Mouse (Mus musculus): Measurements from ENCODE around the gene Mfn2. TPM values are rescaled to one million over a fixed set of nuclear protein-coding genes. Genes with fewer than 3 reads are reported as not detected.
A peak's percentile ranks its signal among the peaks of the same experiment; 100 is the strongest.

Gene Mfn2
- total RNA-seq, 2 experiments from 2014 or later = 150 to 219 TPM

DNA sequence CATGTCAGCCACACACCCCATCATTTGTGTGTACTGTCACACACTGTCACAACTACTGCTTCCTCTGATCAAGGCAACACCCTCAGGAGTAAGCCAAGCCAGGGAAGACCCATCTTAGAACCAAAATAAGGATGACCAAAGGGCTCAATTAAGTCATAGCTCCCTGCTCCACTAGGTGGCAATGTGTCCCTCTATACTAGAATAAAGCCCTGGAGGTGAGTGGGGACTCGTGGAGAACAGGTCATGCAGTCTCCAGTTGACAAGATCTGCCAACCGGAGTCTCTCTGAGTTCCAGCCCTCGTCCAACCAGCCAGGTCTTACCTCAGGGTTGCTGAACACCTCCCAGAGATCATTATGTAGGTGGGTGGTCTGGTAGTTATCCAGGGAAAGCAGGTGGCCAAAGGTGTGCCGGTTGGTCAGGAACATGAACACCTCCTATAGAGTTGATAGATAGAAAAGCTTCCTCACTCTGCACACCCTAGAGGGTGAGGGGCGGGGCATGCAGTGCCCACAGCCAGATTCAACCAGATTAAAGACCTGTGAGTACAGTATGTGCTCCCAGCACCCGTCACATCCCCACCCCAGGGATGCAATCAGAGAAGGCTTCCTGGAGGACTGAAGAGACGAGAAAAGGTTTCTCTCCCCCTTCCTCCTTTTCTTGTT, 14.1 kb upstream of the Mfn2 start:
- DNase-seq = peak; percentile 45 to 72

DNA sequence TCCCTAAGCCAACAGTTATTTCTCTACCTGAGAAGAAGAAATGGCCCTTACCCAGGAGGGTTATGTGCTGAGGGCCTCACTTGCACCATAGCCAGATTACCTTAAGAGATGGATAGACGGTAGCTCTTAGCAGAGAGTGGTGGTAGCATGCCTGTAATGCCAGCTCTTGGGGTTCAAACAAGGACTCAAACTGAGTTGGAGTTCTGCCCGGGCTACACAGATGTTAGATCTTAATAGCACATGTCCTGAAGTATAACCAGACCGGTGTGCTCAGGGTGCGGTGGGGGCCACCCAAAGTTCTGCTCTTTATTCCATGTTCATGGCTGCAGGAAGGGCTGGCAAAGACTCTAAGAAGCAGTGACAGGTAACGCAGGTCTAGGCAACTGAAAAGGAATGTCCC, 5.0 kb upstream of the Mfn2 start:
- DNase-seq = no peak

DNA sequence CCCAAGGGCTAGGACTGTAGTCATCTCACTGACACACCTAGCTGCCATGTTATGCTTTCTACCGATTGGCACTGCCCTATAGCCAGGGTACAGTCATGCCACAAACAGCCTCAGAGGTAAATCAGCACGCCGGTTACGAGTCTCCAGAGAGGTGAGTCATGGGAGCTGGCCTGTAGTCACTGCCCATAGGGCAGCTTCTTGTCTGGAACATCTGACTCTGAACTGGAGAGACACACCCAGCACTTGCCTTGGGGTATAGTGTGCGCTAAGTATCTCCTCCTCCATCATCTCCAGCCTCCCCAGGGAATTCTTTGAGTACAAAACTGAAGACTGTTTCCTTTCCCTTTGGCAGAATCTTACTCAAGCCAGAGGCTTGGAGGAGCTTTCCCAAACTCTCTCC, 1.7 kb upstream of the Mfn2 start:
- DNase-seq = peak; percentile 53 to 56

DNA sequence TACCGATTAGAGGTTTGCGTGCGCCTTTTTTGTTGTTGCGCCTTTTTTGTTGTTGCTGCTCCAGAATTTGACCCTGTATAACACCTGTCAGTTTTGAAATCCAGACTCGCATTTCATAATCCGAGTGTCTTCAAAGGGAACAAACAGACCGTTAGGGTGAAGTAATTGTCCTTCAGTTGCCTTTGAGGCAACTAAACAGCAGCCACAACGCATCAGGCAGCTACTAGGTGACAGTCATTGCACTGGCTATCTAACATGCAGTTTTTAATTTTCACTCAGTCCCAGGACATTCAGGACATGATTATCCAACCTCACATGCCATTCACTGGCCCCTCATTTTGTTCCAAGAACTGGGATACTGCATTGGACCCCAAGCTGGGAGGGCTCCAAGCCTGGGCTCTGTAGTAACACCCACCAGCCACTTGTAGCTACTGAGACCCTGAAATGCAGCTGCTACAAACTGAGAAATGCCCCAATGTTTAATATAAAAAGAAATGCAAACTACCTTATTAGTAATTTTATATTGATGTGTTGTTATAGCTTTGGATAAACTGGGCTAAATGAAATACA, 671 bp upstream of the Mfn2 start:
- no peak for DNase-seq

DNA sequence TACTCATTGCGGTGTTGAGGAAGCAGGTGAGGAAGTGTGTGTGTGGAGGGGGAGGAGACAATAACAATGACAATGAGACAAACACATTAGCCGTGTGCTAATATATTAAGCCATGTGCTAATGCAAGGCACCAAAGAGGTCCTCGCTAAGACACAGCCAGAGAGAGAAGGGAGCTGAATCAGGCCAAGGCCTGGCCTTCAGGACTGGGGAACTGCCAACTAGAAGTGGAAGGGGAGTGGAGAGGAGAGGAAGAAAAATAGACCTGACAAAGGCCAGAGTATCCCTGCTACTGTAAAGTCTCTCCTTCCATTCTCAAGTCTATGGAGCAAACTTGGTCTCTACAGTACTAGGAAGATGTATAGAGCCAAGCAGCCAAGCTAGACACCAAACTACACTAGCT, 903 bp downstream of the Mfn2 start:
- DNase-seq = peak; percentile 38 to 71

DNA sequence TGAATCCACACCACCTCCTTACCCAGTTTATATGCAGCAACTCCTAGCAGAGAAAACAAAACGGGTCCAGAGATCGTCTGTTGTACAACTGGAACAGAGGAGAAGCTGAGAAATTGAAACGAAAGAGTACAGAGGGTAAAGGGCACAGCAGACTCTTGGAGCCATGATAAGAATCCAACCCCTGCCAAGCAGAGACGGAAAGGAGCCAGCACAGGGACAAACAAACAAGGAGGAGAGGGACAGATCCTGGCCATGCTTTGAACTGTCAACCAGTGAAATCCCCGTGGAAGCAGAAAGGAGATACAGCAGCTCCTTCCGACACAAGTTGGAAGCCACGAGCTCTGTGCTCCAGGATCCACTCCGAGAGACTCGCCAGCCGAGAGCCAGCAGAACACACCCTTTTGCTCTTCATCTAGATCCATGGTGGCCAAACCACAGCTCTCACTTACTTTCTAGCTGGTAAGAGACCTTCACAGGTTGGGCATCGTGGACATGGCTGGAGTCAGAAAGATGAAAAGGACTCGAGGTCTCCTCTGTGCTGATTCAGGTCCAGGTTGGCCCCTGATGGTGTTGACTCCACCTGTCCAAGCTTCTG, 1.5 kb downstream of the Mfn2 start:
- DNase-seq = no peak

DNA sequence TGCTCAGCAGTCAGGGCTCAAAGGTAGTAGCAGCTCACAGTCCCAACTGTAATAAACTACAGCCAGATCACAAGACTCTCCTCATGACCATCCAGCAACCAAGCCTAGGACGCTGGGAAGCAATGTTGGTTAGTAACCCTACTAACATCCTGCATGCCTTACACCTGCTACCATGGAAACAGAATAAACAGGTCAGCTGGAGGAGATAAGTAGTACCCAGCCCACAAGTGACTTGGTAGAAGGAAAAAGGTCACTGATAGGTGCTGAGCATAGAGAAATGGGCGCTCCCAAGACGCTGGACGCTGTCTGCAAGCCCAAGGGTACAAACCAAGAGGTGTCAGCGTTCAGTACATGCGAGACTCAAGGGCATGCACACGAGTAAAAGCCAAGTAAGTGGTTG, 4.1 kb downstream of the Mfn2 start:
- DNase-seq = no peak

DNA sequence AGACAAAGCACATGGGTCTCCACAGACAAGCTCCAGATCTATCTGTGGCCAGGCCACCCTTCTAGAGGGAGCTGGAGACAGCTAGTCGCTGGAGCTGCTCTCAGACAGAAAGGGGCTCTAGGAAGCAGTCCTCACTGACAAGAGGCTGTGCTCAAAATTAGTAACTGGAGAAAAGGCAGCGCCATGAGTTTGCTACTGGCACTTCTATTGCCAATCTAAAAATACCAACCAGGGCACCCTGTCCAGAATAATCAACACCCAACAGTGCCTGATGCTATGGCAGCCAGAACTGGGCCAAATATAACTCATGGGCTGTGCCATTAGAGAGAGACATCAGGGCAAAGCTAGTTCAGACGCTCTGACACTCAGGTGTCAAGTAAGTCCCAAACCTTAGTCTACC, 7.2 kb downstream of the Mfn2 start:
- DNase-seq = no peak

DNA sequence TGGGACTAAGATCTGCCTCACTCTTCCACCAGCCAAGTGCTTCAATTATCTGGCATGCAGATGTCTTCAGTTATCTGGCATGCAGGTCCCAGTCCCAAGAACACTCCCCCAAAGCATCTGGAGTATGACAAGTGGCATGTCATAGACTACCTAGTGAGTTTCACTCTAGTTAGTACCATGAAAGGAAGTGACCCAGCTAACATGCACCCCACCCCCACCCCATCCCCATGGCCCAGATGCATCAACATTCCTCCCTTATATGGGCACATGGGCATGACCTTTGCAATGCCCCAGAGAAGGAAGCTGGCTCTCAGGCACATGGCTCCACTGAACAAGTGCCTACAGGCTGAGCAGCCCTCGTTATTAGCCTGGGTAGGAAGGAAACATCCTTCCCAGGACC, 8.1 kb downstream of the Mfn2 start:
- no peak for DNase-seq

DNA sequence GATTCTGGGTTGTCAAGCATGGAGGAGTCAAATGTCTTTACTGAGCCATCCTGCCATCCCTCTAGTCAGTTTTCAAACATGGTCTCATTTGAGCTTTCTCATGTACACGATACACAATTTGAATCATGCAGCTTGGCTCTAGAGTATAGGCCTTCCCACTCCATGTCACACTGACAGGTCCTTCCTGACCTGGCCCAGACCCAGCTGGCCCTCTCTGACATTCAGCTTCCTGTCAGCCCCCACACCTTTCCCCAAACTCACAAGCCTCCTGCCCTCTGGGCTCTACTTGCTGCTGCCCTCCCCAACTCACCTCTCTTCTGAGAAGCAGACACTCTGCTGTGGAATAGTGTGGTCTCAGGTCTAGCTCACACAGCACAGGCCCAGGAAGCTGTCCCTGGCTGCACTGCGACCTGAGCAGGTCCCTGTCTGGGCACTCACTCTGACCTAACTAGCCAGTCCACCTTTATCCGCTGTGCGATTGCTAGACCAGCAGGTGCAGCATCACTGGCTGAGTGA, 8.6 kb downstream of the Mfn2 start:
- no peak for DNase-seq

DNA sequence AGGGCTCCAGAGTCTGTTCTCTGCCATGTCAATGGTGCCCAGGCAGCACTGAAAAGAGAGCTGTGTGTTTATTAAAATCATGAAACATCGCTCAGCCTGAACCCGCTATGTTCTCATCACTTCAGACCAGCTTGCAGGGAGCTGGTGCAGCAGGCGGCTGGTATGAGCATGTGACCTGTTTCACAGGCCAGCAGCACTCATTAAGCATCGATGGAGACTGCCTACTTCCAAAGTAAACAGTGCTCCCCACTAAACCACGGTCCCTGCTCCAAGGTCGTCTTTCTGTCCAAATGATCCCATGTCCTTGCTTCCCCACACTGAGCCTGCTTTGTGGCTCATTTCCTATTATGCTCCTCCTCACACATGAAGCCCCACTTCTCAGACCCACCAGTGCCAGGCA, 14.2 kb downstream of the Mfn2 start:
- DNase-seq = peak; percentile 44 to 52

DNA sequence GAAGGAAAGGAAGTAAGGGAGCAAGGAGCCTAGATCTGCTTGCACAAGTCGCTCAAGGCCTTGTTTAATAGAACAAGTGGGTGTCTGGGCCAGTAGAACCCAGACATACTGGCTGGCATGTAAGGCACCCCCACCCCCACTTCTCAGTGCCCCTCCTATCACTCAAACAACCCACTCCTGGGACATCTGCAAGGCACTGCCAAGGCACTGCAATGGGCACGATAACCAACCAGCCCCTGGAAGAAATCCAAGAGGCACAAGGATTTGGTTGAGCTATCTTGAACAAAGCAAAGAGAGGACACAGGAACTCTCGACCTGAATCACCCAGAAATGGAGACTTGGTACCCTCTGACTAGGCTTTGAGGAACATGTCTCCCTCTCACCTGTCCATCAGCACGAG, 16.3 kb downstream of the Mfn2 start:
- no peak for DNase-seq

DNA sequence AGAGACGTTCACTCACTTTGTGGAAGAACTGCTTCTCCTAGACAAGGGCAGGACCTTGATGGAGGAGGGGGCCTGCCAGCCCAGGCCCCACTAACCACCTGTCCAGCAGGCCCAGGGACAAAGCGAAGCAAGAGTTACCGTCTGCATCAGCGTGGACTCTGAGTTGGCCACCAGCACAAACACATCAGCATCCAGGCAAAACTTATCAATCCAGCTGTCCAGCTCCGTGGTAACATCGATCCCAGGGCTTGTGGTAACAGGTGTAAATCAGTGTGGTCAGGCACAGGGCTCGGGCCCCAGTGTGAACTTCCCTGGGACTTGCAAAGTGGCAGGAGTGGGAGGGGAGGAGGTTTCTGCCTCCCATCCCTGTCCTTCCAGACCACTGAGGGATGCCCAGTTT, 17.2 kb downstream of the Mfn2 start:
- DNase-seq = no peak

DNA sequence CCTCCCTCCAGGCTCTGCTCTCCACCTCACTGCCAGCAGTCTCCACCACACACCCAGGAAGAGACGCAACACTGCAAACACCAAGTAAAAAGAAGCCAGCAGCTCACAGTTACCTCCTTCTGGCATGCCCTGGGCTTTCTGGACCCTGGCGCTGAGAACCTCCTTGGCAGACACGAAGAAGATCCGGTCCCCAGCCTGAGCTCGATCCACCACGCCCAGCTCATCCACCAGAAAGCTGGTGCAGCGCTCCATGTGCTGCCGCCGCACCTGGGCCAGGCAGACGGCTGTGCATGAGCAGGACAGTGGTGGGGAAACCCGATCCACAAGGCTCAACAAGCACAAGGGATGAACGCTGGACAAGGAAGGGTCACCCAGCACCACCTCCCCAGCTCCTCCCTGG, 18.3 kb downstream of the Mfn2 start:
- no peak for DNase-seq

DNA sequence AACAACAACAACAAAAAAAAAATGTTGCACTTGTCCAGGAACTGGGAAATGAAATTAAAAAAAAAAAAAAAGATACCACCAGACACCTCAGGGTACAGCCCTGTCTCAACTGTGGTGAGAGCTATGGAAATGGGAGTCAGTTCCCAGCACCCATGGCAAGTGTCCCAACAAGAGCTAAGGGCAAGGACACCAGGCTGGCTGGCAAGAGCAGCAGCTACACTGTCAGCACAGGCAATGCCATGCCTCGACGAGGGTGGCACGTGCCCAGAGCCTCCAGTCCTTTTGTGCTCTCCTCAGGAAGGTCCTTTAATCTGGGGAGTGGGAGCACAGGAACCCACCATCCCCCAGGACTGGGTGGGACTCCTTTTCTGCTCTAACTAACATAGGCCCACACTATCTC, 20.4 kb downstream of the Mfn2 start:
- DNase-seq = peak; percentile 45 to 61

DNA sequence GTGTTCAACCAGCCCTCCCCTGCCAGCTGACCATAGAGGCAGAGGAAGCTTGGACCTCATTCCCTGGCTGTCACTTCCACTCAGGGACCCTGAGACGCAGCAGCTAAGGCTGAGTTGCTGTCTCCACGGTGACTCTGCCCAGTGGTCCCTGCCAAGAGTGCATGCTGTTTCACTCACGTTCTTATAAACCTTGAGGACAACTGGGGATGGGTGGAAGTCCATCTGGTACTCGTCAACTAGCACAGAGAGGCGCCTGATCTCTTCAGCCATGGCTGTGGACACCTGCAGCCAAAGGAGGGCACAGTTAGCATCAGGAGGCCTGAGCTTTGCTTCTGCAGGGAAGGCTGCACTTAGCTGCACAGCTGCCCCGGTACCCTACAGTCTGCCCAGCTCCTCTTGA, 21.5 kb downstream of the Mfn2 start:
- DNase-seq = no peak

DNA sequence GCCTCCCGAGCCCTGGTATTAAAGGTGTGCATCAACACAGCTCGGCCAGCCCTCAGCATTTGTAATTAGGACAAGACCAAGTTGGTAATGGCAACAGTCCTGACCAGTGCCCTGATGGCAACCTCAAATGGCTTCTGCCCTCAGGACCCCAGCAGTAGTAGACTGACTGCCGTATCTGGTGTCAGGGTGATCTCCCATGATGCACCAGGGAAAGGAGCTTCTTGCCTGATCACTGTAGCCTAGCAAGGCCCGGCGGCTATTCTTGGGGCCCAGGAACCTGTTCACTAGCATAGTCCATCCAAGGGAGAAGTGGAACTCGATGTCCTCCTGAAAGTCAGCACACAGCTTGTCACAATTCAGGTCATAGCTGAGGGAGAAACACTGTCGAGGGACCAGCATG, 22.7 kb downstream of the Mfn2 start:
- DNase-seq = no peak

DNA sequence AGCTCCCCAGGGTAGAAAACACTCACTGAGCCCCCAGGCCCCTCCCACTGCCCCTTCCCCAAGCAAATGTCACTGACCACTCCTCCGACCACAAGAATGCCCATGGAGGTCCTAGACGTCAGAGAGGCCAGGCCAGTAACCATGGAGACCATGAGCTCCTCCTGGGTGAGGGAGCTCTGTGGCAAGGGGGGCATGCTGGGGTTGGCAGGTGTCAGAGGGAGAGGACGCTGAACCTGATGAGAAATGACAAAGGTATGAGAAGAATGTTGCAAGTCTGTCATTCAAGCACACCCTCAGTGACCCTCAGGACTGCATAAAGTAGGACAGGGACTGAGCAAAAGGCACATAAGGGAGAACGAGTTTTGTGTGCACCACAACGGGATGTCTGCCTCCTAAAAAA, 24.6 kb downstream of the Mfn2 start:
- DNase-seq = no peak

DNA sequence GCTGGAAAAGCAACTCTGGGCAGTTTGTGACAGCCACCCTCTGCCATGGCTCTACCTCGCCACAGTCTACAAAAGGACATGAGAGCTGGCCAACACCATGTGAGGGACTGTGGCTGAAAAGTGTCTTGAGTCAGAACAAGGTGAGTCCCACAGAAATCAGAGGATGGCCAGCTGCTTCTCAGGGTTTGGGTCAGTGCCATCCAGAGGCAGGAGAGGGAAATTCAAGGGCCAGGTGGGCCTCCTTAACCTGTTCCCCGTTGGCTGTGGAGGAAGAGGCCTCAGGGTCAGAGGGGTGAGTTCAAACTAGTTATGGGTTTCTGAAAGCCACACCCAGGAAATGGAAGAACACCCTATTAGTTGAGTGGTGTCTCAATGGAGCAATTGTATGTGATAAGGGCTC, 25.0 kb downstream of the Mfn2 start:
- no peak for DNase-seq

DNA sequence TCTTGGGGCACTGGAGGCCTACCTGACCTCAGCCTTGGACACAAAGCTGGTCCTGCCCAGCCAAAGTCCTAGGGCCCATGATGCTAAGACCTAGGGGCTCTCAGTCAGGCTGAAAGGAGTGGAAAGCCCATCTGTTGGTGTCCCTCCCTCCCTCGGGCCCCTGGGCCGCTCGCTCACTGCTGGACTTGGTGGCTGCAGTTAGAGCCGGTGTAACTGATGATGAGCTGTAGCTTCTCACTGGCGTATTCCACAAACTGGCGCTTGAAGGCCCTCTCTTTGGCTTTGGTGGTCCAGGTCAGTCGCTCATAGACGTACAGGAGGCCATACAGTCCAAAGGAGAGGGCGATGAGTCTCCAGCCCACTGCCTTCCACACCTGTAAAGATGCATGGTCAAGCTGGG, 26.0 kb downstream of the Mfn2 start:
- DNase-seq = no peak

DNA sequence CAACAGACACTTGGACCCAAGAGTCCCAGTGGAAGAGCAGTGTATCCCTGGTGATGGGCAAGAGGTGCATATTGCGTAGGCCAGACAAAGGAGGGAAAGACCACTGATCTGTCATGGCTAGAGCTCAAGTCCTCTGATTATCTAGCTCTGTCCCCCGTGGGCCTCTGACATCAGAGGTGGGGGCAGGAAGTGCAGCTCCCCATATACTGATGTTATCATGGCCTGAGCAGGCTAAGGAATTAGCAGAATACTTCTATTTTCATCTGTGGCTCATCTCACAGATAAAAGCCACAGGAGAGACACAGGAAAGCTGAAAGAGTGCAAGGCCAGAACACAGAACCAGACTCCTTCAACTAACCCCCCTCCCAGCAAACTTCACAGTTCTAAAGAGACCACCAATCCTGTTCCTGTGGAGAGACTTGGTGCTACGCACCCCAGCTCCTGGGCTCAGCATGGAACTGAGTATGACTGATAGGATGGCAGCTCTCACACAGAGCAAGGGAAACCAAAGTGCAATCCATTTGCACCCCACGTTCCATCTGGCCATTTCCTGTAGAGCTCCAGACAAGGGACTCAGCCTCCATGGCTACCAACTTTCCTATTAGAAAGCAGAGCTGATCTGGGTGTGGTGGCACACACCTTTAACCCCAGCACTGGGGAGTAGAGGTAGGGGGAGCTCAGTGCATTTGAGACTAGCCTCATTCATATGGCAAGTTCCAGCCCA, 28.5 kb downstream of the Mfn2 start:
- DNase-seq = no peak

DNA sequence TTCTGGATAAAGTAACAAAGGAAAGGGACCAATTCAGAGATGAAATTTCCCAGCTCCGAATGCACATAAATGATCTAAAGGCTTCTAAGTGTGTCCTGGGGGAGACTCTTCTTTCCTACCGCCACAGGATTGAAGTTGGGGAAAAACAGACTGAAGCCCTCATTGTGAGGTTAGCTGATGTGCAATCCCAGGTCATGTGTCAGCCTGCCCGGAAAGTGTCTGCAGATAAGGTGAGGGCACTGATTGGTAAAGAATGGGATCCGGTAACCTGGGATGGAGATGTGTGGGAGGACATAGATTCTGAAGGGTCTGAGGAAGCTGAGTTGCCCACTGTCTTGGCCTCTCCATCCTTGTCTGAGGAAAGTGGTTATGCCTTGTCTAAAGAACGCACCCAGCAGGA, 35.3 kb downstream of the Mfn2 start:
- DNase-seq = no peak

DNA sequence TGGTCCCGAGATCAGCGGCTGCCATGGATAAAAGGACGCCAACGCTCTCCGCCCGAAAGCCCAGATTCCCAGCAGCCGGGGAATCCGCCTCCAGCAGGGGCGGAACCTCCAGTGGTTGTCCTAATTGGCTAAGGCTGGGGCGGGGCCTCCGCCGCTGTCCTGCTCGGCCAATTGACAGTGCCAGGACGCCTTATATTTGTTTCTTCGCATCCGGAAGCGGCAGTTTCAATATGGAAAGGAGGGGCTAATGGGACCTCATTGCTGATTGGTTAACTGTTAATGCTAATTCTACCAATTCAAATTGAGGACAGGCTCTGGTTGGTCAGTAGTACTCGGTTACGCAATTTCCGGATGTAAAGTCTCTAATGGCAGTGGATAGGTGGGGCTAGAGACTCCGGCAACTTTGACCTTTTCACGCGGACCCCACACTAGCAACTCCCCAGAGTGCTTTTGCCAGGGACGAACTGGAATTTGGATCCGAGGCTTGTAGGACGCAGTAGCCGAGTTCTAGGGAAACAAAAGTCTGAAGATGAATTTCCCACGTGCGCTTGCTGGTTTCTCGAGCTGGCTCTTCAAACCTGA, 36.0 kb downstream of the Mfn2 start, which contains the start of the genes Miip and Fv1:
Gene Miip, minus strand, starts transcription at position 367 of the 582 bp plus-strand sequence.
Gene Fv1, plus strand, starts transcription at position 530 of the 582 bp plus-strand sequence.
- peak; percentile 96 to 97 for DNase-seq
